Mouse (Mus musculus) E14TG2a.4 (cell line): ENCODE data around the gene Zfp106.

ENCODE experiments used
- CTCF ChIP-seq: conservative IDR thresholded peaks from 2 replicates; pipeline ENCODE4 v1.5.1; 2014; ENCODE audit warnings: low read length
- NANOG ChIP-seq: IDR thresholded peaks from 2 replicates; pipeline ENCODE4 v1.6.1; 2014; ENCODE audit warnings: borderline replicate concordance, low read length, mixed read lengths

DNA sequence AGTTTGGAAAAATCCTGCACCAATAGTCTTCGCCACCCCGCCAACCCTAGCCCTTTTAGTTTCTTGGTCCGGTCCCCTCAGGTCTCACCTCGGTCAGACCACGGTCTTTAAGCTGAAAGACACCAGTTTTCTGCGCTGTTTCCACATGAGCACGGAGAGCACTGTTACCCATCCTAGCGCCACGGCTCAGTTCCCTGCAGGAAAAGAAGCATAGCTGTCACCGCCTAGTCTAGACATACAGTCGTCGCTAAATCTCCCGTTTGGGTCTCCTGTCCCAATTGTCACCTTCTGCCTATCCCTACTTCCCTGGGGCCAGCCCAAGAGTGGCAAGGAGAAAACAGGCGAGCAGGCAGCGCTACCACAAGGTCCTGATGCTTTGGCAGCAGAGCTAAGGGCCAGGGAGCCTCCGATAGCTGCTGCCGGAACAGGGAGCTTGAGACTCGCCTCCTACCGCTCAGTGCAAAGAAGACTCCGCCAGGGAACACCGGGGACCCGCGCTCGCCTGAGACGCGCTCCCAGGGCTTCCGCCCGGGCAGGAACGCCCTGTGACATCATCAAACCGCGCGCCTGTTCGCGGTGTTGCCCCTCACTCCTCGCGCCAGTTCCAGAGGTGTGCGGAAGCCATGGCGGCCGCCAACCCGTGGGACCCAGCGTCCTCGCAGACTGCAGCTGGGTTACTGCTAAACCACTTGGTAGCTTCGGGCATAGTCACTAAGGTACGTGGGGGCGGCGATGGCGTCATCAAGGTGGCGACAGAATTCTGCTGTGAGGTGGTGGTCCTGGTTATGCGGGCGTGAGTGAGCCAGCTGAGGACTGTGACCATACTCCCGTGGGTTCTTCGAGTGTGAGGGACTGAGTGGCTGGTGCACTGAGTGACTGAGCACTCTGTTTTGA lies 45.4 kb upstream of the Zfp106 start, which contains the start of the genes Haus2 and Lrrc57:
- TF ChIP-seq CTCF: no peak
- no peak for TF ChIP-seq NANOG
